Mouse (Mus musculus) forebrain, embryonic 14.5 days (tissue): ENCODE results near the gene Xpo4. TPM values are rescaled to one million over a fixed set of nuclear protein-coding genes. Genes with fewer than 3 reads are reported as not detected.

ENCODE experiments used
- ATAC-seq: fragments of 200-750 bp; cut with Nextera tagmentation; 2 replicates; pipeline ENCODE4 v1.8.0; 2017; ENCODE audit warnings: mild to moderate bottlenecking, moderate library complexity
- DNase-seq: peaks from one replicate; pipeline ENCODE4 v3.0.0-alpha.2; 2015; ENCODE audit warnings: low spot score
- H3K27ac ChIP-seq: fragments of 300-500 bp; sonication (generic); 2 replicates; pipeline ENCODE4 v1.5.1; 2014; ENCODE audit warnings: low read depth, mild to moderate bottlenecking, control low read depth, low read length, moderate library complexity
- H3K27me3 ChIP-seq: fragments of 300-500 bp; sonication (generic); replicated peaks from 2 replicates; pipeline ENCODE4 v1.6.1; 2014; ENCODE audit warnings: low read length, control low read depth, mixed read lengths; ENCODE audit not compliant: control insufficient read depth, insufficient read depth
- H3K36me3 ChIP-seq: fragments of 300-500 bp; sonication (generic); 2 replicates; pipeline ENCODE4 v1.6.1; 2014; ENCODE audit warnings: low read length, control low read depth; ENCODE audit not compliant: control insufficient read depth, insufficient read depth
- H3K4me1 ChIP-seq: fragments of 300-500 bp; sonication (generic); 2 replicates; pipeline ENCODE4 v1.6.1; 2014; ENCODE audit warnings: antibody characterized with exemption, low read length, control low read depth; ENCODE audit not compliant: control insufficient read depth, insufficient read depth
- H3K4me2 ChIP-seq: fragments of 300-500 bp; sonication (generic); 2 replicates; pipeline ENCODE4 v1.6.1; 2014; ENCODE audit warnings: mild to moderate bottlenecking, control low read depth, low read length
- H3K4me3 ChIP-seq: fragments of 300-500 bp; sonication (generic); 2 replicates; pipeline ENCODE4 v1.5.1; 2014; ENCODE audit warnings: low read depth, low read length, control low read depth
- H3K9ac ChIP-seq: fragments of 300-500 bp; sonication (generic); 2 replicates; pipeline ENCODE4 v1.6.1; 2014; ENCODE audit warnings: mild to moderate bottlenecking, low read length, control low read depth, moderate library complexity
- H3K9me3 ChIP-seq: fragments of 300-500 bp; sonication (generic); replicated peaks from 2 replicates; pipeline ENCODE4 v1.6.1; 2016; ENCODE audit warnings: low read length, control low read depth, mixed read lengths; ENCODE audit not compliant: control insufficient read depth
- WGBS: fragments of 180-500 bp; shearing (Covaris S2); extraction: QIAGEN DNeasy Blood & Tissue Kit; methylation state at CpG from one replicate; pipeline ENCODE4 v1.1.7; 2014; 5-methylcytosine and 5-hydroxymethylcytosine counted together
- polyA plus RNA-seq: library from polyadenylated mRNA; unstranded; fragments of >200 nt; fragmentation: Nextera tagmentation; extraction: Ambion mirVana; gene quantifications from 2 replicates; pipeline ENCODE4 v1.2.1, GENCODE M21; 2014

Gene Xpo4
- polyA plus RNA-seq, 1 experiment from 2014 or later, result 13.7 TPM

- Histone ChIP-seq H3K9ac (no peak overlapping the region), H3K27me3 (no peaks in the 10 kb centered on the region), H3K4me1 (peaks cover 34% of the 10 kb centered on the region), H3K36me3 (no peaks in the 10 kb centered on the region), H3K27ac (no peak overlapping the region), H3K4me3 (no peak overlapping the region), H3K4me2 (no peak overlapping the region), H3K9me3 (no peaks in the 10 kb centered on the region)
- WGBS, result 9% methylated on average over 5 of the region's 5 CpGs
- DNase-seq (peak; percentile 27), ATAC-seq (no peak)
These were observed 130.9 kb downstream of the Xpo4 start for GRCm38 (mm10) chr14:57534346-57534745.

- DNase-seq, result no peak
- no peak overlapping the region for H3K4me2 ChIP-seq
- no peak for ATAC-seq
These were observed 131.4 kb downstream of the Xpo4 start for GRCm38 (mm10) chr14:57533841-57534240.

GRCm38 (mm10) chr14:57533214-57533613, 132.0 kb downstream of the Xpo4 start:
- Histone ChIP-seq H3K9ac (no peak overlapping the region), H3K36me3 (no peaks in the 10 kb centered on the region), H3K9me3 (no peaks in the 10 kb centered on the region), H3K4me2 (no peak overlapping the region), H3K4me3 (no peak overlapping the region), H3K27me3 (no peaks in the 10 kb centered on the region), H3K27ac (no peak overlapping the region), H3K4me1 (peaks cover 34% of the 10 kb centered on the region)
- DNase-seq, result peak; percentile 29
- no peak for ATAC-seq
- WGBS, result 38% methylated on average over 3 of the region's 3 CpGs

More at GRCm38 (mm10) chr14:57533841-57534240, 131.4 kb downstream of the Xpo4 start:
- Histone ChIP-seq H3K36me3 (no peaks in the 10 kb centered on the region), H3K4me3 (no peak overlapping the region), H3K27me3 (no peaks in the 10 kb centered on the region), H3K9ac (no peak overlapping the region), H3K4me1 (peaks cover 34% of the 10 kb centered on the region), H3K27ac (no peak overlapping the region), H3K9me3 (no peaks in the 10 kb centered on the region)
- WGBS, result 18% methylated on average over 11 of the region's 11 CpGs

GRCm38 (mm10) chr14:57532577-57532976, 132.7 kb downstream of the Xpo4 start:
- 94% methylated on average over 3 of the region's 3 CpGs for WGBS
- peaks cover 28% of the 10 kb centered on the region for H3K4me1 ChIP-seq

GRCm38 (mm10) chr14:57529786-57530515, 135.3 kb downstream of the Xpo4 start:
- Histone ChIP-seq H3K27ac (no peak overlapping the region), H3K9ac (no peak overlapping the region), H3K4me2 (no peak overlapping the region), H3K4me3 (no peak overlapping the region), H3K27me3 (no peaks in the 10 kb centered on the region), H3K9me3 (no peaks in the 10 kb centered on the region), H3K4me1 (peaks cover 17% of the 10 kb centered on the region), H3K36me3 (no peaks in the 10 kb centered on the region)
- DNase-seq, result no peak
- ATAC-seq, result no peak
- WGBS, result 64% methylated on average over 5 of the region's 5 CpGs

More at GRCm38 (mm10) chr14:57532577-57532976, 132.7 kb downstream of the Xpo4 start:
- H3K4me2 ChIP-seq, result no peak overlapping the region
- no peak overlapping the region for H3K4me3 ChIP-seq
- no peak overlapping the region for H3K9ac ChIP-seq
- H3K27ac ChIP-seq, result no peak overlapping the region
- H3K36me3 ChIP-seq, result no peaks in the 10 kb centered on the region
- ATAC-seq (no peak), DNase-seq (no peak)
- no peaks in the 10 kb centered on the region for H3K9me3 ChIP-seq
- H3K27me3 ChIP-seq, result no peaks in the 10 kb centered on the region

GRCm38 (mm10) chr14:57529086-57529785, 136.0 kb downstream of the Xpo4 start:
- Histone ChIP-seq H3K9me3 (no peaks in the 10 kb centered on the region), H3K4me1 (peaks cover 10% of the 10 kb centered on the region), H3K36me3 (no peaks in the 10 kb centered on the region), H3K4me2 (no peak overlapping the region), H3K27ac (no peak overlapping the region), H3K4me3 (no peak overlapping the region), H3K9ac (no peak overlapping the region), H3K27me3 (no peaks in the 10 kb centered on the region)
- WGBS, result 57% methylated on average over 10 of the region's 10 CpGs
- DNase-seq (no peak), ATAC-seq (no peak)

- Histone ChIP-seq H3K4me3 (no peak overlapping the region), H3K27me3 (peaks cover 2% of the 10 kb centered on the region; the same call in 1 of the 2 replicates), H3K4me1 (peaks cover 5% of the 10 kb centered on the region), H3K27ac (no peak overlapping the region), H3K9me3 (no peaks in the 10 kb centered on the region), H3K4me2 (no peak overlapping the region), H3K9ac (no peak overlapping the region), H3K36me3 (no peaks in the 10 kb centered on the region)
- ATAC-seq (no peak), DNase-seq (no peak)
- WGBS, result 50% methylated on average over 2 of the region's 2 CpGs
These were observed 137.6 kb downstream of the Xpo4 start for GRCm38 (mm10) chr14:57527598-57527997.
